24 mouse cellular contexts compared by ENCODE assay signal in genomic region chr13:117482624-117483023, GRCm38 (mm10).
A peak's percentile ranks its signal among the peaks of the same experiment; 100 is the strongest.
DNase-seq lines count a peak whose midpoint lies in the region; ATAC-seq and TF ChIP-seq lines count a peak whose summit lies in the region.
"Had no signal": no experiment of that assay in that cellular context is flagged by ENCODE, and none has a peak within 500 bp of the region (broad histone marks: within the 10 kb centered on the region; RNA-seq: fewer than 3 reads in every experiment).

No protein-coding gene starts in this region.

- TF ChIP-seq EP300 in stomach, postnatal 0 days (optimal IDR thresholded peaks at IDR 0.05) = no peak

- ATAC-seq in embryonic facial prominence, embryonic 14.5 days (ENCODE audit: low read depth) = no peak
- ATAC-seq in stomach, embryonic 14.5 days (ENCODE audit: insufficient number of reproducible peaks, insufficient read depth, low FRiP score, low read depth) = peak; percentile 78; the same call in 1 of the 2 replicates
- ATAC-seq in stomach, postnatal 0 days (ENCODE audit: low FRiP score, low TSS enrichment) = no peak; the same call in 1 of the 2 replicates
- peak; percentile 64 for ATAC-seq in stomach, embryonic 16.5 days (ENCODE audit: insufficient read depth, low FRiP score)
- ATAC-seq: activated CD4-positive, CD25-positive, alpha-beta regulatory T cell, adult 4 months; CD4-positive, CD25-positive, alpha-beta regulatory T cell, adult 4 months; forebrain, embryonic 13.5 days; forebrain, embryonic 15.5 days; forebrain, postnatal 0 days; Patski had no signal

- H3K4me1 ChIP-seq in embryonic facial prominence, embryonic 14.5 days (ENCODE audit: control insufficient read depth, insufficient read depth, low read length) = no peaks in the 10 kb centered on the region
- H3K4me1 ChIP-seq in embryonic facial prominence, embryonic 10.5 days = no peaks in the 10 kb centered on the region
- H3K4me1 ChIP-seq in stomach, embryonic 14.5 days (ENCODE audit: control insufficient read depth, insufficient read depth, low read length) = no peaks in the 10 kb centered on the region
- peaks cover 4% of the 10 kb centered on the region for H3K4me1 ChIP-seq in stomach, postnatal 0 days (replicated peaks; ENCODE audit: control insufficient read depth, insufficient read depth)
- H3K4me1 ChIP-seq in stomach, embryonic 16.5 days (ENCODE audit: control insufficient read depth, insufficient read depth, low read length) = 0 out of 2 replicates have a peak, but pooled peaks cover 5% of the 10 kb centered on the region
- H3K4me1 ChIP-seq: embryonic facial prominence, embryonic 13.5 days; forebrain, embryonic 13.5 days; forebrain, embryonic 15.5 days had no signal

- no peak overlapping the region for H3K4me2 ChIP-seq in embryonic facial prominence, embryonic 14.5 days (ENCODE audit: low read depth, low read length)
- no peak overlapping the region for H3K4me2 ChIP-seq in stomach, embryonic 14.5 days (replicated peaks; ENCODE audit: low read depth, low read length)
- H3K4me2 ChIP-seq in stomach, postnatal 0 days (replicated peaks; ENCODE audit: low read depth) = no peak overlapping the region
- H3K4me2 ChIP-seq in stomach, embryonic 16.5 days (ENCODE audit: low read depth, low read length) = no peak overlapping the region
- H3K4me2 ChIP-seq: embryonic facial prominence, embryonic 13.5 days; forebrain, embryonic 13.5 days; forebrain, embryonic 15.5 days had no signal

- peak; percentile 9 for DNase-seq in embryonic facial prominence, embryonic 14.5 days (ENCODE audit: low spot score)
- no peak for DNase-seq in embryonic facial prominence, embryonic 10.5 days (ENCODE audit: low spot score)
- DNase-seq in stomach, postnatal 0 days (ENCODE audit: low spot score) = no peak
- DNase-seq in lung, postnatal 14 days = no peak
- no peak for DNase-seq in urinary bladder, adult 18-20 months (ENCODE audit: low spot score in 2 of 2)
- DNase-seq: adrenal gland, adult 8-10 months; adrenal gland, postnatal 25 days; B cell, adult 2 months; cerebellum, adult 11-12 months; cerebellum, adult 2 months; cerebellum, adult 9-10 months; cerebellum, postnatal 10 days; cerebellum, postnatal 25 days; forebrain, postnatal 0 days had no signal

- 51% methylated on average over 3 of the region's 3 CpGs for WGBS in embryonic facial prominence, embryonic 14.5 days
- 70% methylated on average over 3 of the region's 3 CpGs for WGBS in embryonic facial prominence, embryonic 10.5 days
- 22% methylated on average over 3 of the region's 3 CpGs for WGBS in stomach, embryonic 14.5 days
- 6% methylated on average over 3 of the region's 3 CpGs for WGBS in stomach, postnatal 0 days
- WGBS in stomach, embryonic 16.5 days = 19% methylated on average over 3 of the region's 3 CpGs

- TF ChIP-seq CTCF in stomach, postnatal 0 days (IDR thresholded peaks at IDR 0.05; ENCODE audit: low read depth) = no peak

- no peak overlapping the region for H3K27ac ChIP-seq in embryonic facial prominence, embryonic 14.5 days (replicated peaks; ENCODE audit: low read depth, low read length)
- no peak overlapping the region for H3K27ac ChIP-seq in embryonic facial prominence, embryonic 10.5 days (replicated peaks)
- H3K27ac ChIP-seq in stomach, embryonic 14.5 days (ENCODE audit: low read length) = no peak overlapping the region
- no peak overlapping the region for H3K27ac ChIP-seq in stomach, postnatal 0 days (replicated peaks)
- no peak overlapping the region for H3K27ac ChIP-seq in stomach, embryonic 16.5 days (ENCODE audit: low read length)
- H3K27ac ChIP-seq: embryonic facial prominence, embryonic 13.5 days; forebrain, embryonic 13.5 days; forebrain, embryonic 15.5 days had no signal

- no peaks in the 10 kb centered on the region for H3K36me3 ChIP-seq in embryonic facial prominence, embryonic 14.5 days (ENCODE audit: control insufficient read depth, insufficient read depth, low read length)
- no peaks in the 10 kb centered on the region for H3K36me3 ChIP-seq in embryonic facial prominence, embryonic 10.5 days (replicated peaks)
- H3K36me3 ChIP-seq in stomach, embryonic 14.5 days (ENCODE audit: control insufficient read depth, insufficient read depth, low read length) = no peaks in the 10 kb centered on the region
- H3K36me3 ChIP-seq in stomach, postnatal 0 days (ENCODE audit: control insufficient read depth, insufficient read depth, low read length) = no peaks in the 10 kb centered on the region
- H3K36me3 ChIP-seq in stomach, embryonic 16.5 days (ENCODE audit: control insufficient read depth, insufficient read depth, low read length) = no peaks in the 10 kb centered on the region
- H3K36me3 ChIP-seq: embryonic facial prominence, embryonic 13.5 days; forebrain, embryonic 15.5 days; G1E had no signal

- H3K27me3 ChIP-seq in embryonic facial prominence, embryonic 14.5 days (replicated peaks; ENCODE audit: control insufficient read depth, insufficient read depth, low read length) = no peaks in the 10 kb centered on the region
- H3K27me3 ChIP-seq in embryonic facial prominence, embryonic 10.5 days (replicated peaks; ENCODE audit: low read depth, poor library complexity, severe bottlenecking) = no peaks in the 10 kb centered on the region
- H3K27me3 ChIP-seq in stomach, embryonic 14.5 days (ENCODE audit: control insufficient read depth, insufficient read depth, low read length) = no peaks in the 10 kb centered on the region
- no peaks in the 10 kb centered on the region for H3K27me3 ChIP-seq in stomach, postnatal 0 days (ENCODE audit: control insufficient read depth, insufficient read depth, low read length)
- no peaks in the 10 kb centered on the region for H3K27me3 ChIP-seq in stomach, embryonic 16.5 days (ENCODE audit: control insufficient read depth, insufficient read depth, low read length)
- H3K27me3 ChIP-seq: CH12.LX; embryonic facial prominence, embryonic 13.5 days; forebrain, embryonic 13.5 days; forebrain, embryonic 15.5 days; Patski had no signal

- H3K9ac ChIP-seq in embryonic facial prominence, embryonic 14.5 days (ENCODE audit: low read depth, low read length) = no peak overlapping the region
- no peak overlapping the region for H3K9ac ChIP-seq in stomach, embryonic 14.5 days (replicated peaks; ENCODE audit: low read depth, low read length)
- H3K9ac ChIP-seq in stomach, postnatal 0 days (ENCODE audit: low read length) = no peak overlapping the region
- no peak overlapping the region for H3K9ac ChIP-seq in stomach, embryonic 16.5 days (ENCODE audit: low read length)
- H3K9ac ChIP-seq: embryonic facial prominence, embryonic 13.5 days; forebrain, embryonic 13.5 days; forebrain, embryonic 15.5 days; forebrain, postnatal 0 days had no signal

- no peak overlapping the region for H3K4me3 ChIP-seq in embryonic facial prominence, embryonic 14.5 days (ENCODE audit: low read depth, low read length)
- no peak overlapping the region for H3K4me3 ChIP-seq in embryonic facial prominence, embryonic 10.5 days
- H3K4me3 ChIP-seq in stomach, embryonic 14.5 days (ENCODE audit: low read depth, low read length) = no peak overlapping the region
- no peak overlapping the region for H3K4me3 ChIP-seq in stomach, postnatal 0 days (ENCODE audit: low read depth, low read length)
- H3K4me3 ChIP-seq in stomach, embryonic 16.5 days (replicated peaks; ENCODE audit: low read length) = no peak overlapping the region
- H3K4me3 ChIP-seq: embryonic facial prominence, embryonic 13.5 days; forebrain, embryonic 13.5 days; forebrain, embryonic 15.5 days had no signal

- H3K9me3 ChIP-seq in embryonic facial prominence, embryonic 14.5 days (ENCODE audit: control insufficient read depth, low read length) = no peaks in the 10 kb centered on the region
- H3K9me3 ChIP-seq in embryonic facial prominence, embryonic 10.5 days = no peaks in the 10 kb centered on the region
- H3K9me3 ChIP-seq in stomach, embryonic 14.5 days (ENCODE audit: control insufficient read depth, low read depth, low read length) = 0 out of 2 replicates have a peak, but pooled peaks cover 3% of the 10 kb centered on the region
- no peaks in the 10 kb centered on the region for H3K9me3 ChIP-seq in stomach, postnatal 0 days (ENCODE audit: control insufficient read depth, low read length)
- H3K9me3 ChIP-seq in stomach, embryonic 16.5 days (replicated peaks; ENCODE audit: control insufficient read depth, low read length) = no peaks in the 10 kb centered on the region
- H3K9me3 ChIP-seq: forebrain, embryonic 13.5 days; forebrain, embryonic 15.5 days; G1E had no signal

Comparison
In these comparisons a context has a peak if more than half of its experiments do, and no peak if none do; other contexts are left out.
1. ATAC-seq: peak in stomach, embryonic 14.5 days (single experiment) and stomach, embryonic 16.5 days (single experiment); none in embryonic facial prominence, embryonic 14.5 days (single experiment) and stomach, postnatal 0 days (single experiment).